Comparison of ENCODE assay signal across 8 mouse cellular contexts in genomic region chr13:109558341-109559257, GRCm38 (mm10).
DNase-seq lines count a peak whose midpoint lies in the region; ATAC-seq lines count a peak whose summit lies in the region.

No protein-coding gene starts in this region.

- no peaks in the 10 kb centered on the region for H3K9me3 ChIP-seq in embryonic facial prominence, embryonic 11.5 days (replicated peaks; ENCODE audit: control insufficient read depth, low read length)
- no peaks in the 10 kb centered on the region for H3K9me3 ChIP-seq in embryonic facial prominence, embryonic 10.5 days
- H3K9me3 ChIP-seq in neural tube, embryonic 11.5 days (ENCODE audit: control insufficient read depth, low read length) = no peaks in the 10 kb centered on the region
- H3K9me3 ChIP-seq in midbrain, embryonic 14.5 days (ENCODE audit: control insufficient read depth, low read length) = no peaks in the 10 kb centered on the region

- no peak overlapping the region for H3K27ac ChIP-seq in embryonic facial prominence, embryonic 11.5 days (replicated peaks; ENCODE audit: low read depth, low read length)
- H3K27ac ChIP-seq in embryonic facial prominence, embryonic 10.5 days (replicated peaks) = no peak overlapping the region
- no peak overlapping the region for H3K27ac ChIP-seq in neural tube, embryonic 11.5 days (ENCODE audit: low read depth, low read length)
- H3K27ac ChIP-seq in midbrain, embryonic 14.5 days (replicated peaks; ENCODE audit: low read depth, low read length) = no peak overlapping the region

- no peak overlapping the region for H3K4me3 ChIP-seq in embryonic facial prominence, embryonic 11.5 days (ENCODE audit: low read depth, low read length)
- no peak overlapping the region for H3K4me3 ChIP-seq in embryonic facial prominence, embryonic 10.5 days
- H3K4me3 ChIP-seq in neural tube, embryonic 11.5 days (ENCODE audit: low read depth, low read length) = no peak overlapping the region
- H3K4me3 ChIP-seq in midbrain, embryonic 14.5 days (replicated peaks; ENCODE audit: low read depth, low read length) = no peak overlapping the region

- WGBS in embryonic facial prominence, embryonic 11.5 days = 77% methylated on average over 12 of the region's 12 CpGs
- 75% methylated on average over 12 of the region's 12 CpGs for WGBS in embryonic facial prominence, embryonic 10.5 days
- WGBS in neural tube, embryonic 11.5 days = 82% methylated on average over 12 of the region's 12 CpGs
- 73% methylated on average over 12 of the region's 12 CpGs for WGBS in midbrain, embryonic 14.5 days

- H3K27me3 ChIP-seq in embryonic facial prominence, embryonic 11.5 days (ENCODE audit: control insufficient read depth, insufficient read depth, low read length) = no peaks in the 10 kb centered on the region
- no peaks in the 10 kb centered on the region for H3K27me3 ChIP-seq in embryonic facial prominence, embryonic 10.5 days (replicated peaks; ENCODE audit: low read depth, poor library complexity, severe bottlenecking)
- H3K27me3 ChIP-seq in neural tube, embryonic 11.5 days (ENCODE audit: control insufficient read depth, insufficient read depth, low read length) = no peaks in the 10 kb centered on the region
- H3K27me3 ChIP-seq in midbrain, embryonic 14.5 days (ENCODE audit: control insufficient read depth, insufficient read depth, low read length) = no peaks in the 10 kb centered on the region

- H3K4me1 ChIP-seq in embryonic facial prominence, embryonic 11.5 days (ENCODE audit: control insufficient read depth, insufficient read depth, low read length) = no peaks in the 10 kb centered on the region
- no peaks in the 10 kb centered on the region for H3K4me1 ChIP-seq in embryonic facial prominence, embryonic 10.5 days
- H3K4me1 ChIP-seq in neural tube, embryonic 11.5 days (ENCODE audit: control insufficient read depth, insufficient read depth, low read length) = no peaks in the 10 kb centered on the region
- no peaks in the 10 kb centered on the region; the same call in 1 of the 2 replicates for H3K4me1 ChIP-seq in midbrain, embryonic 14.5 days (ENCODE audit: control insufficient read depth, insufficient read depth, low read length)

- DNase-seq in embryonic facial prominence, embryonic 11.5 days (ENCODE audit: low spot score) = peak; percentile 64
- DNase-seq in embryonic facial prominence, embryonic 10.5 days (ENCODE audit: low spot score) = no peak
- DNase-seq in neural tube, embryonic 11.5 days (ENCODE audit: low spot score) = peak; percentile 25
- DNase-seq in neural tube, embryonic 10.5 days (ENCODE audit: extremely low spot score, low spot score) = no peak
- DNase-seq in cerebellum, adult 9-10 months = peak; percentile 67
- peak; percentile 84 for DNase-seq in midbrain, embryonic 14.5 days
- no peak for DNase-seq in ovary, postnatal 36 days (ENCODE audit: low spot score)

- ATAC-seq in embryonic facial prominence, embryonic 11.5 days (replicated peaks; ENCODE audit: insufficient number of reproducible peaks, low FRiP score, low TSS enrichment, low read depth) = no peak
- no peak for ATAC-seq in neural tube, embryonic 11.5 days (ENCODE audit: insufficient read depth, low FRiP score, low TSS enrichment)
- peak; percentile 68 for ATAC-seq in inflammation-experienced regulatory T-cells, adult 6 months
- no peak for ATAC-seq in midbrain, embryonic 14.5 days (ENCODE audit: low FRiP score, low TSS enrichment)

- H3K36me3 ChIP-seq in embryonic facial prominence, embryonic 11.5 days (replicated peaks; ENCODE audit: control insufficient read depth, insufficient read depth, low read depth, low read length) = no peaks in the 10 kb centered on the region
- no peaks in the 10 kb centered on the region for H3K36me3 ChIP-seq in embryonic facial prominence, embryonic 10.5 days (replicated peaks)
- H3K36me3 ChIP-seq in neural tube, embryonic 11.5 days (ENCODE audit: control insufficient read depth, insufficient read depth, low read length) = no peaks in the 10 kb centered on the region
- H3K36me3 ChIP-seq in midbrain, embryonic 14.5 days (ENCODE audit: control insufficient read depth, insufficient read depth, low read length) = no peaks in the 10 kb centered on the region

- H3K4me2 ChIP-seq in embryonic facial prominence, embryonic 11.5 days (ENCODE audit: low read depth, low read length) = no peak overlapping the region
- no peak overlapping the region for H3K4me2 ChIP-seq in neural tube, embryonic 11.5 days (ENCODE audit: low read depth)
- H3K4me2 ChIP-seq in midbrain, embryonic 14.5 days (ENCODE audit: low read length) = no peak overlapping the region

- no peak overlapping the region for H3K9ac ChIP-seq in embryonic facial prominence, embryonic 11.5 days (replicated peaks; ENCODE audit: low read length)
- H3K9ac ChIP-seq in neural tube, embryonic 11.5 days (ENCODE audit: low read length) = no peak overlapping the region
- H3K9ac ChIP-seq in midbrain, embryonic 14.5 days (replicated peaks; ENCODE audit: low read length) = no peak overlapping the region

Comparison
In these comparisons a context has a peak if more than half of its experiments do, and no peak if none do; other contexts are left out.
1. DNase-seq: peak in embryonic facial prominence, embryonic 11.5 days (single experiment), neural tube, embryonic 11.5 days (single experiment), cerebellum, adult 9-10 months (single experiment) and midbrain, embryonic 14.5 days (single experiment); none in embryonic facial prominence, embryonic 10.5 days (single experiment), neural tube, embryonic 10.5 days (single experiment) and ovary, postnatal 36 days (single experiment).